Mouse (Mus musculus) intestine, postnatal 0 days (tissue): ENCODE results near the gene Pde4b. TPM values are rescaled to one million over a fixed set of nuclear protein-coding genes. Genes with fewer than 3 reads are reported as not detected.

Source experiments
- ATAC-seq: fragments of 200-750 bp; cut with Nextera tagmentation; 2 replicates; pipeline ENCODE4 v1.8.0; 2017; ENCODE audit warnings: mild to moderate bottlenecking, moderate TSS enrichment, moderate library complexity
- H3K27ac ChIP-seq: fragments of 300-500 bp; sonication (generic); 2 replicates; pipeline ENCODE4 v1.5.1; 2014; ENCODE audit warnings: mild to moderate bottlenecking, low read depth, low read length, moderate library complexity
- H3K27me3 ChIP-seq: fragments of 300-500 bp; sonication (generic); replicated peaks from 2 replicates; pipeline ENCODE4 v1.6.1; 2014; ENCODE audit warnings: low read length, mixed read lengths; ENCODE audit not compliant: control insufficient read depth, insufficient read depth
- H3K36me3 ChIP-seq: fragments of 300-500 bp; sonication (generic); 2 replicates; pipeline ENCODE4 v1.6.1; 2014; ENCODE audit warnings: mild to moderate bottlenecking, moderate library complexity; ENCODE audit not compliant: control insufficient read depth, insufficient read depth
- H3K4me1 ChIP-seq: fragments of 300-500 bp; sonication (generic); replicated peaks from 2 replicates; pipeline ENCODE4 v1.6.1; 2014; ENCODE audit warnings: antibody characterized with exemption, low read length, mixed read lengths; ENCODE audit not compliant: control insufficient read depth, insufficient read depth
- H3K4me2 ChIP-seq: fragments of 300-500 bp; sonication (generic); replicated peaks from 2 replicates; pipeline ENCODE4 v1.6.1; 2014; ENCODE audit warnings: low read depth, mild to moderate bottlenecking, moderate library complexity
- H3K4me3 ChIP-seq: fragments of 300-500 bp; sonication (generic); 2 replicates; pipeline ENCODE4 v1.5.1; 2014; ENCODE audit warnings: low read depth, low read length
- H3K9ac ChIP-seq: fragments of 300-500 bp; sonication (generic); 2 replicates; pipeline ENCODE4 v1.6.1; 2014; ENCODE audit warnings: mild to moderate bottlenecking, low read depth, low read length
- H3K9me3 ChIP-seq: fragments of 300-500 bp; sonication (generic); 2 replicates; pipeline ENCODE4 v1.6.1; 2016; ENCODE audit warnings: mixed run types; ENCODE audit not compliant: control insufficient read depth
- CTCF ChIP-seq: sonication (generic); IDR thresholded peaks from 2 replicates; pipeline ENCODE4 v1.5.1; 2016; ENCODE audit warnings: low read depth, mild to moderate bottlenecking, control low read depth, antibody characterized with exemption, moderate library complexity
- whole genome bisulfite sequencing: fragments of 180-500 bp; shearing (Covaris S2); extraction: QIAGEN DNeasy Blood & Tissue Kit; methylation state at CpG from one replicate; pipeline ENCODE4 v1.1.7; 2014; 5-methylcytosine and 5-hydroxymethylcytosine counted together
- polyA plus RNA-seq: library from polyadenylated mRNA; unstranded; fragments of >200 nt; fragmentation: Nextera tagmentation; extraction: Ambion mirVana; gene quantifications from 2 replicates; pipeline ENCODE4 v1.2.1, GENCODE M21; 2015

Gene Pde4b
- polyA plus RNA-seq, 1 experiment from 2014 or later: 6.9 TPM

DNA sequence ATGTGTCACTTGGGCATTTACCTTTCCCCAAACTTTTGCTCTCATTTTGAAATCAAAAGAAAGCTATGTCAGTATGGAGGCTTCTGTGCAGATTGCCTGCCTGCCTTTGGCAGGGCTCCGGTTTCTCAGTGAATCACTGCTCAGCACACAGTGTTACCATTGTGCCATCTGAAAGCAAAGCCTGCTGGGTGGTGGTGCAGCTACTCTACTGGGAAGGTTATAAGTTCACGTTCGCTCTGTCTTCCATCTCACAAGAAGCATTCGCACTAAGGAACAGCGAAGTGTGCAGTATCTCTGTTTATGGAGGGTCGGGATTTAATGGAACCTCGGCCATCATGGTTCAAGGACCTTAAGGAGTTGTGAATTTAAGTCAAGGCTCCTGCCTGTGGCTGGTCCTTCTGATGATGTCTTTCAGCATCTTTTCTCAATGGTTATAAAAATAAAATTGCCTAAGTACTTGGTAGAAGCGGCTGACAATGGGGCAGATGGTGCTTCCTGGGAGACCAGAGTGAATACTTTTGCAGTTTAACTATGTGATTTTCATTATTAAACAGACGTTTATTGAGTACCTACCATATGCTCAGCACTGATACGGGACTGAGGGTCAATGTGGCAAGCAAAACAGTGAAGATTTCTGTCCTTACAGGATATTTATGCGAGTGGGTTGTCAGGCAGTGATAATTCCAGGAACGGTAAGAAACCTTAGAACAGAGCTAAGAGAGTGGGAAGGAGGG, 152.5 kb downstream of the Pde4b start:
- Histone ChIP-seq H3K4me2 (no peak overlapping the region), H3K4me3 (no peak overlapping the region), H3K36me3 (no peaks in the 10 kb centered on the region), H3K4me1 (no peaks in the 10 kb centered on the region), H3K27me3 (no peaks in the 10 kb centered on the region), H3K9ac (no peak overlapping the region), H3K27ac (no peak overlapping the region), H3K9me3 (no peaks in the 10 kb centered on the region)
- no peak for ATAC-seq
- TF ChIP-seq CTCF: no peak
- 72% methylated on average over 12 of the region's 12 CpGs for WGBS

DNA sequence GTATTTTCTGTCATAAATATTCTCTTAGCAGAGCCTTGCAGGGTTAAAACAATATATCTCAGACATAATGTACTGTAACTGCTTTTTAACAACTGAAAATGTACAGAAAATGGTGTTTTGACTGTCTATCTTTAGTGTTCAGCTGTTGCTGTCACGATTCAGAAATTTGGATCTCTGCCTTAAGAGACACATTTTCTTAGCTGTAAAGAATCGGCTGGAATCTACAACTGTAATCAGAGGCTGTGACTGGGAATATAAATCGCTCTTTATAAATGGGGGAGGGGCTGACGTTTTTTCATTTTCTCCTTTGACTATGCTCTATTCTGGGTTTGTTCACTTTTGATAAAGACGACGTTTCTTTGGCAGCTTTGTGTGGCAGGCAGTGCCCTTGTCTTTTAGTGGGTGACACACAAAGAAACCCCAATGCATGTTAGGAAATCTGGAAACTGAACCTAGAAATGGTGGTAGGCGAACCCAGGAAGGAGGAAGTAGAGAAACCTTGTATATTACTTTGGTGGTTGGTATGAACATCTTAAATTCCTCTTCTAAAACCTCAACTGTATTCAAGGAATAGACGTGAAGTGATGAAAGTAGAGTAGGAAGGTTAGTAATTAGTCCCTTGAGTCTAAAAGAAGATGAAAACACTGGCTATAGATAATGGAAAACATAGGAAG, 153.5 kb downstream of the Pde4b start:
- H3K9ac ChIP-seq: no peak overlapping the region
- no peaks in the 10 kb centered on the region for H3K4me1 ChIP-seq
- WGBS: 68% methylated on average over 8 of the region's 8 CpGs
- no peak overlapping the region for H3K27ac ChIP-seq
- no peak for ATAC-seq
- no peaks in the 10 kb centered on the region for H3K27me3 ChIP-seq
- H3K4me3 ChIP-seq: no peak overlapping the region
- H3K4me2 ChIP-seq: no peak overlapping the region
- no peak for TF ChIP-seq CTCF
- H3K9me3 ChIP-seq: no peaks in the 10 kb centered on the region
- H3K36me3 ChIP-seq: no peaks in the 10 kb centered on the region

- Histone ChIP-seq H3K27ac (no peak overlapping the region), H3K4me1 (no peaks in the 10 kb centered on the region), H3K4me2 (no peak overlapping the region), H3K4me3 (no peak overlapping the region), H3K9me3 (no peaks in the 10 kb centered on the region), H3K9ac (no peak overlapping the region), H3K27me3 (no peaks in the 10 kb centered on the region), H3K36me3 (no peaks in the 10 kb centered on the region)
- no peak for ATAC-seq
- no peak for TF ChIP-seq CTCF
These were observed 166.7 kb downstream of the Pde4b start for GRCm38 (mm10) chr4:102253994-102254393.

GRCm38 (mm10) chr4:102254466-102255294, 167.3 kb downstream of the Pde4b start:
- no peaks in the 10 kb centered on the region for H3K4me1 ChIP-seq
- H3K4me3 ChIP-seq: peak overlapping the region; percentile 20
- H3K9ac ChIP-seq: no peak overlapping the region; the same call in 1 of the 2 replicates
- no peak for ATAC-seq
- no peaks in the 10 kb centered on the region for H3K36me3 ChIP-seq
- peak overlapping the region; percentile 49 for H3K4me2 ChIP-seq
- 9% methylated on average over 15 of the region's 15 CpGs for WGBS
- H3K9me3 ChIP-seq: no peaks in the 10 kb centered on the region
- no peaks in the 10 kb centered on the region for H3K27me3 ChIP-seq
- no peak overlapping the region for H3K27ac ChIP-seq
- TF ChIP-seq CTCF: no peak

GRCm38 (mm10) chr4:102255295-102255670, 167.9 kb downstream of the Pde4b start:
- H3K9me3 ChIP-seq: no peaks in the 10 kb centered on the region
- no peaks in the 10 kb centered on the region for H3K4me1 ChIP-seq
- H3K4me3 ChIP-seq: peak overlapping the region; percentile 20
- H3K27me3 ChIP-seq: no peaks in the 10 kb centered on the region
- no peak for TF ChIP-seq CTCF
- ATAC-seq: no peak
- peak overlapping the region; percentile 49 for H3K4me2 ChIP-seq
- H3K9ac ChIP-seq: no peak overlapping the region
- H3K27ac ChIP-seq: no peak overlapping the region
- 58% methylated on average over 9 of the region's 9 CpGs for WGBS
- no peaks in the 10 kb centered on the region for H3K36me3 ChIP-seq
